Mouse (Mus musculus) brain, adult 2 months (tissue): ENCODE results near the gene Arhgap8.

Experiments used
- DNase-seq: peaks from one replicate; pipeline ENCODE4 v3.0.0; 2011; ENCODE audit warnings: low read depth, low spot score

The Arhgap8 gene

GRCm38 (mm10) chr15:84719791-84720190 is at the start of gene Arhgap8:
Arhgap8 (plus strand) TSS chr15:84720052.
- DNase-seq = no peak

DNA sequence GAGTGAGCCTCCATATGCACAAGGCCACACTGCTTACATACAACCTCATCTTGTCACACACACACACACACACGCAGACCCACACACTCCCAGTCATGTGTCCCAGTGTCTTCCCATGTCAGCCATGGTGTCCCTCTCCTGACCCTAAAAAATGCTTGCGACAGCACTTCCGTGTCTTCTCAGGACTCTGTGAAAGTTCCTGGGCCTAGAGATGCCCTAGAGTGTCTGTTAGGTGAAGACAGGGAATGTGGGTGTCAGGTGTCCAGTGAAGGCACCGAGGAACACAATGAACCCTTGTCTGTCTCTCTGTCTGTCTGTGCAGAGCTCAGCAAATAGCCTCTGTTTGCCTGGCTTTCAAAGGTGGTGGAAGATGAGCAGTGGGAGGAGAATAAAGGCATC is 49.2 kb upstream of the Arhgap8 start:
- no peak for DNase-seq

GRCm38 (mm10) chr15:84671401-84672307 is 48.2 kb upstream of the Arhgap8 start:
- DNase-seq = peak; percentile 70

DNA sequence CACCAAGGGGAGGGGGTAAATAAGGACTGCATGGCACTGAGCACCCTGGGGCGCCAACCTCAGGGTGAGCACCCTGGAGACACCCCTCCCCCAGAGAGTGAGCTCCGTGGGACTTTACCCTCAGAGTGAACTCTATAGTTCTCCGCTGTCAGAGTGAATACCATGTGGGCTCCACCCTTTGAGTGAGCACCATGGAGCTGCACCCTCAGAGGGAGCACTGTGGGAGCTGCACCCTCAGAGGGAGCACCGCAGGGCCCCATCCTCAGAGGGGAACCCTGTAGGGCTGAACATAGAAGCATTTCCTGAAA is 47.6 kb upstream of the Arhgap8 start:
- DNase-seq = no peak

DNA sequence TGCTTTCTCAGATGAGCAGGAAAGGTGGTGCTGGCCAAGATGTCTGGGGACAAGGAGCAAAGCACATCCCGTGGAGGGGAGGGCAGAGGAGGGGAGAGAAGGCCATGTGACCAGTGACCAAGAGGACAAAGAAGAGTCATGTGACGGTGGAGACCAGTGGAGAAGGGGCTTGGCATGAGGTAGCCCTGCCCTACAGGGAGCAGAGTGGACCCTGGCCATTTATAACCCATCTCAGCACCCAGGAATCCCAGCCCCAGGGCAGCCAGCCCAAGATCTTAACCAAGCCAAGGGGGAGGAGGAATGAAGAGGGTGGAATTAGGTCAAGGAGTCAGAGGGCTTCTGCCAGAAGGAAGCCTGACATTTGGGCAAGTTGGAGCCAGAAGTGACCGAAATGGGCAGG is 47.2 kb upstream of the Arhgap8 start:
- no peak for DNase-seq

- no peak for DNase-seq
These were observed 45.4 kb upstream of the Arhgap8 start for GRCm38 (mm10) chr15:84674329-84675067.

GRCm38 (mm10) chr15:84675317-84675716 is 44.5 kb upstream of the Arhgap8 start:
- DNase-seq = no peak

- peak; percentile 64 for DNase-seq
These were observed 41.9 kb upstream of the Arhgap8 start for GRCm38 (mm10) chr15:84677943-84678342.

- DNase-seq = no peak
These were observed 40.8 kb upstream of the Arhgap8 start for GRCm38 (mm10) chr15:84679090-84679489.

- no peak for DNase-seq
These were observed 40.1 kb upstream of the Arhgap8 start for GRCm38 (mm10) chr15:84679794-84680193.

- DNase-seq = no peak
These were observed 39.1 kb upstream of the Arhgap8 start for GRCm38 (mm10) chr15:84680545-84681454.

DNA sequence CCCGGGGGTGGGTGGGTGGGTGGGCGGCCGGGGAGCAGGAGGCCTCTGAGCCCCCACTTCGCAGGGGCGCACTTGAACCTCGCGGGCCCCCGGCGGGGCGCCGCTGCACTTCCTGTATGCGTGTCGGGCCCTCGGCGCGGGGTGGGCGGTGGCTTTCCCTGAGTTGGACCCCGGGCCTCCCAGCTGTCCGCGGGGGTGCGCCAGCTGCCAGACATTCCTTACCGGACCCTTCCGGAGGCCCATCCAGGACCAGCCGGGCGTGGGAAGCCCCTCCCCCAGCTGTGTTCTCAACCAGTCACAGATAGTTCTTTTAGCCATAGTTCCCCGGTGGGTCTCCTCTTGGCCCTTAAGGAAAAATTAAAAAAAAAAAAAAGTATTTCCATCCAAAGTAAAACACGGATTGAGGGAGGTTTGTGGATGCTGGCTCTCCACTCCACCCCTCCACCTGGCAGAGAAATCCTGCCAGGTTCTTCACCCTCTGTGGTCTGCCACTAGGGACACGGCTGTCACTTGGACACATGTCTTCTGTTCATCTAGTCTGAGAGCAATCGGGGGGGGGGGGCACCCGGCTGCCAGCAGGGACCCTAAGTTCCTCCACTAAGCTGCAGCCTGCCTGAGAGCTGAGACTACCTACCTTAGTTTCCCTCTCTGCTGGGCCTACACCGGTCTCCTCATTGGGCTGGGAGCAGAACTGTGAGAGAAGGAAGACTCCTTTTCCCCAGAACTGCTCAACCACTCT is 38.2 kb upstream of the Arhgap8 start:
- DNase-seq = no peak

DNA sequence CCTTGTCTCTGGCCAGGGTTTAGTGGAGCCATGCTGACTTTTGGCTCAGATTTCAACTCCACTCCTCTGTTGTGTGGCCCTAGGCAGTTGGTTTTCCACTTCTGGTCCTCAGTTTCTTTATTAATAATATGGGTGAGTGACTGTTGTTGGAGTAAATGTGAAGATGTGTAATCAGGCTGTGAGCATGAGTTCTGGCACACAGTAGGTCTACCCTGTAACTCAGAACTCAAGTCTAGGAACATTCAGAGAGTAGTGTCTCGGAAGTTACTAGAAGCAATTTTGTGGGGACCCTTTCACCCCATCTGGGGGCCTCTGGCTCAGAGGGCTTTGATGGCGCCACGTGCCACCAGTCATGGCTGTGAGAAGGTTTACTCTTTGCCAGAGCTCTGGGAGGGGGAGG is 37.6 kb upstream of the Arhgap8 start:
- DNase-seq = no peak

- no peak for DNase-seq
These were observed 37.0 kb upstream of the Arhgap8 start for GRCm38 (mm10) chr15:84682821-84683220.

DNA sequence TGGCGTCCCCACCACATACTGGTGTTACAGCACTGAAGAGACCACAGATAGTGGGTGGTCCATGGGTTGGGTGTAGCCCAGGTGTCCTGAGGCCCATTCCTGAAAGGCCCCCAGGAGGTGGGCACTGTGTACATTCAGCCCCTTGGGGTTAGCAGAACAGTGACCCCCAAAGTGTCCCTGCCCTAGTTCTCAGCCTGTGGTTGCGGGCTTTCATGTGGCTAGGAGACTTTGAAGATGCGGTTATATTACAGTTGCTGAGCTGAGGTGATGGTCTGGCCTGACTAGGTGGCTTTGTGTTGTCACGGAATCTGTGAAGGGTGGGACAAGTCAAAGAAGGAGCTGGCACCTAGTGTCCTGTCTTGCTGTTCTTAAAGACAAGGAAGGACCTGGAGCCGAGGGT is 35.3 kb upstream of the Arhgap8 start:
- no peak for DNase-seq

GRCm38 (mm10) chr15:84685417-84685816 is 34.4 kb upstream of the Arhgap8 start:
- DNase-seq = peak; percentile 40

- DNase-seq = no peak
These were observed 31.9 kb upstream of the Arhgap8 start for GRCm38 (mm10) chr15:84687904-84688303.

GRCm38 (mm10) chr15:84689356-84689755 is 30.5 kb upstream of the Arhgap8 start:
- no peak for DNase-seq

DNA sequence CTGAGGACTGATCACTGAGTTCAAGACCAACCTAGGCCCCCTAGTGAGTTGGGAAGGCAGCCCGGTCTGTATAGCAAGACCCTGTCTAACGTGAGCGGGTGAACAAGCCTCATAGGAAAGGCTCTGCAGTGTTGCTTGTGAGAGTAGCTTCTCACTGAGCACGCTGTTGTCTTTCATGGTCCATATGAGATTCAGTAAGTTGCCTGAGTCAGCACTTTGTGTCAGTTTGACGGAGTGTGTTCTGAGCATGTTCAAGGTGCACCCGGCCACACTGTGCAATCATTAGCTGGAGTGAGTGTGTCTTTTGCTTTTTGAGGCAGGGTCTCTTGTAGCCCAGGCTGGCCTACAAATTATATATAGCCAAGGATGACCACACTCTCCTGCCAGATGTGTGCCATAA is 28.3 kb upstream of the Arhgap8 start:
- no peak for DNase-seq

- DNase-seq = no peak
These were observed 27.2 kb upstream of the Arhgap8 start for GRCm38 (mm10) chr15:84692645-84693044.

GRCm38 (mm10) chr15:84696021-84696420 is 23.8 kb upstream of the Arhgap8 start:
- DNase-seq = no peak
